Mouse (Mus musculus): Measurements from ENCODE around the gene Camta1. TPM values are rescaled to one million over a fixed set of nuclear protein-coding genes. Genes with fewer than 3 reads are reported as not detected.

The Camta1 gene
- polyA plus RNA-seq, 1 experiment: 7.7 TPM

DNA sequence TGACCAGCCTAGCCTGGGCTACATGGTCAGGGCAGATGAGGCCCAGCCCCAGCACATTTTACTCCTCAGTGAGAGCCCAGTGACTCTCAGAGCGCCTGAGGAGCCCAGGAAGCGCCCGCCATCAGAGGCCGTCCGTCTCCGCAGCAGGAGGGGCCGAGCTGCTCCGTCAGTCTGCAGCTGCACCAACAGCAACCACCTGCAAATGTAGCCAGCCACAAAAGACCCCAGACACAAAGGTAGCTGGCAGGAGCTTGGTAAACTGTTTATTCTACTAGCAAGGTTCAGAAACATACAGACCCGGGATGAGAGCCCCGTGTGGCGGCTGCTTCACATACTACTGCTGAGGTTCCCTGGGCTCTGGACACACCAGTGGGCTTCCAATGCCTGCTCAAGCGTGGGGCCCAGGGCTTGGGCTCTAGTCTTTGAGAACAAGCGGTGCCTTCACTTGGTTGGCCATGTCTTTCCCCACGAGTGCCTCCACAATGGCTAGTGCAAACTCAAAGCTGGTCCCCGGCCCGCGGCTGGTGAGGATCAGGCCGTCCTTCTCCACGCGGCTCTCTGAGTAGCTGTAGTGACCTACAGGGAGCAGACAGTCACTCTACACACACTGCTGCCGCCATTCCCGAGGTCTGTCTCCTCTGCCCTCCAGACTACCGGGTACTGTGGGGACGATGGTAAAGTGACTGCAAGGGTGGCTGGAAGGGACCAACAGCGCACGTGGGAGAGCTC lies 964.6 kb downstream of the Camta1 start:
- 93% methylated on average over 26 of the region's 26 CpGs for WGBS
- H3K4me1 ChIP-seq (ENCODE audit: control insufficient read depth, insufficient read depth, low read length): peaks cover 24% of the 10 kb centered on the region; the same call in 1 of the 2 replicates
- no peak overlapping the region for H3K4me3 ChIP-seq (ENCODE audit: insufficient read depth, low read depth, low read length)
- no peaks in the 10 kb centered on the region for H3K27me3 ChIP-seq (replicated peaks; ENCODE audit: control insufficient read depth, insufficient read depth, low read length)
- no peak for DNase-seq
- H3K36me3 ChIP-seq (ENCODE audit: control insufficient read depth, insufficient read depth, low read length): peaks cover 2% of the 10 kb centered on the region
- TF ChIP-seq CTCF (conservative IDR thresholded peaks at IDR 0.05; ENCODE audit: insufficient read depth, insufficient read length, low read depth, low read length) (no peak), POLR2A (IDR thresholded peaks at IDR 0.05; ENCODE audit: low read depth, low read length) (no peak)
- H3K27ac ChIP-seq (ENCODE audit: insufficient read depth, low read depth, low read length): no peak overlapping the region

- no peak overlapping the region for H3K27ac ChIP-seq (ENCODE audit: insufficient read depth, low read depth, low read length)
- peaks cover 19% of the 10 kb centered on the region; the same call in 1 of the 2 replicates for H3K4me1 ChIP-seq (ENCODE audit: control insufficient read depth, insufficient read depth, low read length)
- TF ChIP-seq CTCF (conservative IDR thresholded peaks at IDR 0.05; ENCODE audit: insufficient read depth, insufficient read length, low read depth, low read length) (no peak), POLR2A (IDR thresholded peaks at IDR 0.05; ENCODE audit: low read depth, low read length) (no peak)
- H3K36me3 ChIP-seq (ENCODE audit: control insufficient read depth, insufficient read depth, low read length): peaks cover 2% of the 10 kb centered on the region
- peak; percentile 70 for DNase-seq
- no peaks in the 10 kb centered on the region for H3K27me3 ChIP-seq (replicated peaks; ENCODE audit: control insufficient read depth, insufficient read depth, low read length)
- no peak overlapping the region for H3K4me3 ChIP-seq (ENCODE audit: insufficient read depth, low read depth, low read length)
- WGBS: 52% methylated on average over 8 of the region's 8 CpGs
Observed at GRCm38 (mm10) chr4:150894718-150895501, 966.8 kb downstream of the Camta1 start.

- WGBS: 65% methylated on average over 5 of the region's 5 CpGs
Observed at GRCm38 (mm10) chr4:150891308-150891707, 970.4 kb downstream of the Camta1 start.

DNA sequence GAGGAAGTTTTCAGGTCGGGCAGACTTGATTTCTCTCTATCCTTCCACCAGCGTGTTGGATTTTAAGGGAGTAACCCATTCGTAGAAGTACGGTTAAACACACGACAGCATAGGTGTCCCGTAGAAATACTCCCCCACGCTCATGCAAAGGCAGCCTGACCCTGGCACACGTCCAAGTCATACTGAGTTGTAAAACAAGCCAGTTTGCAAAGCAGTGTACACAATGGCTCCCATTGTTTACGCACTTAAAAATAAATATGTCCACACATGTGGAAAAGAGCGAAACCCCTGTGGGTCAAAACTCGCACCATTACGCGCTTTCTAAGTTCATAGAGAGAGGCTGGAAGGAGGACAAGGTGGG lies 971.7 kb downstream of the Camta1 start:
- peak; percentile 37 for DNase-seq
- Histone ChIP-seq H3K36me3 (ENCODE audit: control insufficient read depth, insufficient read depth, low read length) (no peaks in the 10 kb centered on the region), H3K4me1 (ENCODE audit: control insufficient read depth, insufficient read depth, low read length) (peaks cover 15% of the 10 kb centered on the region; the same call in 1 of the 2 replicates), H3K27ac (ENCODE audit: insufficient read depth, low read depth, low read length) (peak overlapping the region; percentile 19; the same call in 1 of the 2 replicates), H3K4me3 (ENCODE audit: insufficient read depth, low read depth, low read length) (no peak overlapping the region), H3K27me3 (replicated peaks; ENCODE audit: control insufficient read depth, insufficient read depth, low read length) (no peaks in the 10 kb centered on the region)
- WGBS: 42% methylated on average over 13 of the region's 13 CpGs
- TF ChIP-seq CTCF (conservative IDR thresholded peaks at IDR 0.05; ENCODE audit: insufficient read depth, insufficient read length, low read depth, low read length) (0 out of 2 replicates have a peak, but pooled peaks have one; percentile 6), POLR2A (IDR thresholded peaks at IDR 0.05; ENCODE audit: low read depth, low read length) (no peak)

More at GRCm38 (mm10) chr4:150891308-150891707, 970.4 kb downstream of the Camta1 start:
- H3K27me3 ChIP-seq (replicated peaks; ENCODE audit: control insufficient read depth, insufficient read depth, low read length): no peaks in the 10 kb centered on the region
- H3K27ac ChIP-seq (ENCODE audit: insufficient read depth, low read depth, low read length): no peak overlapping the region
- TF ChIP-seq POLR2A (IDR thresholded peaks at IDR 0.05; ENCODE audit: low read depth, low read length) (no peak), CTCF (conservative IDR thresholded peaks at IDR 0.05; ENCODE audit: insufficient read depth, insufficient read length, low read depth, low read length) (no peak)
- H3K4me1 ChIP-seq (ENCODE audit: control insufficient read depth, insufficient read depth, low read length): peaks cover 18% of the 10 kb centered on the region; the same call in 1 of the 2 replicates
- no peaks in the 10 kb centered on the region for H3K36me3 ChIP-seq (ENCODE audit: control insufficient read depth, insufficient read depth, low read length)
- H3K4me3 ChIP-seq (ENCODE audit: insufficient read depth, low read depth, low read length): no peak overlapping the region
- no peak for DNase-seq

DNA sequence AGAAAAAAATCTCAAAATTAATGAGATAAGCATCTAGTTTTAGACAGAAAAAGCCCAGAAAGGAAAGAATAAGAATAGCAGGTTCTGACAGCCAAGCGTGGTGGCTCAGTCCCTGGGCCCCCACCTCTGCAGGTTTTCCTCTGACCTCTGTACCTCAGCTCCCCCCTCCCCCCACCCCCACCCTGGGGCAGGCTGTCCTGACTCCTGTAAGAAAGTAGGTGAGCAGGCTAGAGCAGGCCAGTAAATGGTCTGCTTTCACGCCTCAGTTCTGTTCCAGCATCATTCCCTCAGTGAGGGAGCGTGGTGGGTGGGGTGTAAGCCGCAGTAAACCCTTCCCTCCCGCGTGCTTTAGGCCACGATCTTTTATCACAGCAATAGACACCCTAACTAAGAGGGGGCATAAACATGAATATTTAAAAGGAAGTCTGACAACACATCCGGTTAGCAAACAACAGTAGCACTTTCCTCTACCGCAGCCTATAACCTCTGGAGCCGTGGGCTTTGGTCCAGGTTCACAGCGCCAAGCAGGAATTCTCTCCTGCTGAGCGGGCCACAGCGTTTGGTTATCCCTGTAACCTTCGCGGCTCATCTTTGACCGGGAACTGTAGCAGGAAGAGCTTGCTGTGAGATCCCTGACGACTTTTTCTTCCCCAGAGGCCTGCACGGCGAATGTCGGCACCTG lies 972.3 kb downstream of the Camta1 start:
- 18% methylated on average over 20 of the region's 20 CpGs for WGBS
- TF ChIP-seq POLR2A (IDR thresholded peaks at IDR 0.05; ENCODE audit: low read depth, low read length): no peak
- no peak for TF ChIP-seq CTCF (conservative IDR thresholded peaks at IDR 0.05; ENCODE audit: insufficient read depth, insufficient read length, low read depth, low read length)
- Histone ChIP-seq H3K36me3 (ENCODE audit: control insufficient read depth, insufficient read depth, low read length) (no peaks in the 10 kb centered on the region), H3K4me3 (ENCODE audit: insufficient read depth, low read depth, low read length) (no peak overlapping the region), H3K27ac (ENCODE audit: insufficient read depth, low read depth, low read length) (peak overlapping the region; percentile 19; the same call in 1 of the 2 replicates), H3K4me1 (ENCODE audit: control insufficient read depth, insufficient read depth, low read length) (peaks cover 15% of the 10 kb centered on the region; the same call in 1 of the 2 replicates), H3K27me3 (replicated peaks; ENCODE audit: control insufficient read depth, insufficient read depth, low read length) (no peaks in the 10 kb centered on the region)
- DNase-seq: peak; percentile 56

GRCm38 (mm10) chr4:150888492-150888891 lies 973.2 kb downstream of the Camta1 start:
- WGBS: 68% methylated on average over 4 of the region's 4 CpGs
- H3K4me1 ChIP-seq (ENCODE audit: control insufficient read depth, insufficient read depth, low read length): peaks cover 15% of the 10 kb centered on the region; the same call in 1 of the 2 replicates
- no peak overlapping the region for H3K27ac ChIP-seq (ENCODE audit: insufficient read depth, low read depth, low read length)
- no peaks in the 10 kb centered on the region for H3K27me3 ChIP-seq (replicated peaks; ENCODE audit: control insufficient read depth, insufficient read depth, low read length)
- no peak overlapping the region for H3K4me3 ChIP-seq (ENCODE audit: insufficient read depth, low read depth, low read length)
- H3K36me3 ChIP-seq (ENCODE audit: control insufficient read depth, insufficient read depth, low read length): no peaks in the 10 kb centered on the region
- TF ChIP-seq POLR2A (IDR thresholded peaks at IDR 0.05; ENCODE audit: low read depth, low read length) (no peak), CTCF (conservative IDR thresholded peaks at IDR 0.05; ENCODE audit: insufficient read depth, insufficient read length, low read depth, low read length) (no peak)
- DNase-seq: no peak
